Mouse (Mus musculus): Measurements from ENCODE around the gene Carmil1. TPM values are rescaled to one million over a fixed set of nuclear protein-coding genes. Genes with fewer than 3 reads are reported as not detected.

Carmil1 gene
- total and polyA plus RNA-seq, 3 experiments, result 0.15 to 1.2 TPM; not detected in 1

DNA sequence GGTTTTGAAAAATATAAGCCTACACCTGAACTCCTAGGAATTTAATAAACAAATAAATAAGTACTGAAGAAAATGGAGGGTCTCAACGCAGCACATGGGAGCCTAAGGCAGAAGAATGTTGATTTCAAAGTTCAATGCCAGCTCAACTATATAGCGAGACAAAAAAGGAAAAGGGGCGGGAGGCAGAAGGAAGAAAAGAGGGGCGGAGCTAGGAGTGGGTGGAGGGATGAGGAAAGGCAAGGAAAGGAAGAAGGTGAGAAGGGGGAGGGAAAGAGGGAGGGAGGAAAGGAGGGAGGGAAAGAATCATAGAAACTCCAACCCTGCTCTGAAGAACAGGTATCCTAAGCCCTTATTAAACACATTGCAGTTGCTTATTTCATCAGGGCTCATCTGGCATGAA is 119.5 kb downstream of the Carmil1 start:
- peak; percentile 17 for DNase-seq (ENCODE audit: low read depth, low spot score)
- H3K4me1 ChIP-seq (ENCODE audit: control insufficient read depth in 1 of 2, insufficient read depth in 2 of 2, low read length in 2 of 2), result peaks cover 6 to 11% of the 10 kb centered on the region in 2 experiments
- peaks cover 0 to 17% of the 10 kb centered on the region in 2 experiments; a peak in 2 of 4 replicates for H3K36me3 ChIP-seq (ENCODE audit: control insufficient read depth in 1 of 2, insufficient read depth in 2 of 2, low read length in 2 of 2)
- no peaks in the 10 kb centered on the region for H3K79me2 ChIP-seq (ENCODE audit: control insufficient read depth, insufficient read depth, low read length, poor library complexity)
- no peak overlapping the region for H3K27ac ChIP-seq (ENCODE audit: control insufficient read depth, low read depth, low read length)
- H3K27me3 ChIP-seq (ENCODE audit: control insufficient read depth in 1 of 2, insufficient read depth in 2 of 2, low read length in 2 of 2), result no peaks in the 10 kb centered on the region
- H3K9ac ChIP-seq (ENCODE audit: control insufficient read depth, low read depth, low read length, poor library complexity, severe bottlenecking), result no peak overlapping the region
- TF ChIP-seq NELFE (IDR thresholded peaks at IDR 0.05; ENCODE audit: low read depth, low read length) (no peak), GABPA (IDR thresholded peaks at IDR 0.05; ENCODE audit: low read depth, low read length) (no peak), ELF1 (IDR thresholded peaks at IDR 0.05; ENCODE audit: low read depth, low read length) (no peak), TBP (IDR thresholded peaks at IDR 0.05; ENCODE audit: low read depth, low read length) (no peak), EP300 (IDR thresholded peaks at IDR 0.05; ENCODE audit: low read depth in 1 of 2, low read length in 2 of 2) (no peak), POLR2A (IDR thresholded peaks at IDR 0.05; ENCODE audit: control insufficient read depth in 1 of 2, insufficient read depth in 1 of 2, low read depth in 1 of 2, low read length in 2 of 2, poor library complexity in 1 of 2) (no peak), MEF2A (IDR thresholded peaks at IDR 0.05; ENCODE audit: extremely low read depth, insufficient replicate concordance, low read depth, low read length, poor library complexity, severe bottlenecking) (no peak), CHD1 (IDR thresholded peaks at IDR 0.05; ENCODE audit: low read depth, low read length) (no peak)
- H3K4me3 ChIP-seq (ENCODE audit: control insufficient read depth in 1 of 2, insufficient read depth in 1 of 2, low read depth in 2 of 2, low read length in 2 of 2), result no peak overlapping the region
- H3K9me3 ChIP-seq (replicated peaks; ENCODE audit: insufficient read depth, low read length), result no peaks in the 10 kb centered on the region

- Histone ChIP-seq H3K27me3 (ENCODE audit: control insufficient read depth in 1 of 2, insufficient read depth in 2 of 2, low read length in 2 of 2) (no peaks in the 10 kb centered on the region), H3K9ac (ENCODE audit: control insufficient read depth, low read depth, low read length, poor library complexity, severe bottlenecking) (peak overlapping the region; percentile 47), H3K4me3 (ENCODE audit: control insufficient read depth in 1 of 2, insufficient read depth in 1 of 2, low read depth in 2 of 2, low read length in 2 of 2) (peak overlapping the region in 1 of 2 experiments; percentile 11; a peak in 1 of 4 replicates), H3K36me3 (ENCODE audit: control insufficient read depth in 1 of 2, insufficient read depth in 2 of 2, low read length in 2 of 2) (peaks cover 0 to 17% of the 10 kb centered on the region in 2 experiments; a peak in 2 of 4 replicates), H3K4me1 (ENCODE audit: control insufficient read depth in 1 of 2, insufficient read depth in 2 of 2, low read length in 2 of 2) (peaks cover 6 to 13% of the 10 kb centered on the region in 2 experiments), H3K27ac (ENCODE audit: control insufficient read depth, low read depth, low read length) (peak overlapping the region; percentile 94), H3K79me2 (ENCODE audit: control insufficient read depth, insufficient read depth, low read length, poor library complexity) (no peaks in the 10 kb centered on the region), H3K9me3 (replicated peaks; ENCODE audit: insufficient read depth, low read length) (no peaks in the 10 kb centered on the region)
- TF ChIP-seq ZMIZ1 (IDR thresholded peaks at IDR 0.05; ENCODE audit: low read depth, low read length) (no peak), RCOR1 (IDR thresholded peaks at IDR 0.05; ENCODE audit: low read depth, low read length) (no peak)
- DNase-seq (ENCODE audit: low read depth, low spot score), result no peak
These were observed 120.6 kb downstream of the Carmil1 start for GRCm38 (mm10) chr13:24159972-24160371.

DNA sequence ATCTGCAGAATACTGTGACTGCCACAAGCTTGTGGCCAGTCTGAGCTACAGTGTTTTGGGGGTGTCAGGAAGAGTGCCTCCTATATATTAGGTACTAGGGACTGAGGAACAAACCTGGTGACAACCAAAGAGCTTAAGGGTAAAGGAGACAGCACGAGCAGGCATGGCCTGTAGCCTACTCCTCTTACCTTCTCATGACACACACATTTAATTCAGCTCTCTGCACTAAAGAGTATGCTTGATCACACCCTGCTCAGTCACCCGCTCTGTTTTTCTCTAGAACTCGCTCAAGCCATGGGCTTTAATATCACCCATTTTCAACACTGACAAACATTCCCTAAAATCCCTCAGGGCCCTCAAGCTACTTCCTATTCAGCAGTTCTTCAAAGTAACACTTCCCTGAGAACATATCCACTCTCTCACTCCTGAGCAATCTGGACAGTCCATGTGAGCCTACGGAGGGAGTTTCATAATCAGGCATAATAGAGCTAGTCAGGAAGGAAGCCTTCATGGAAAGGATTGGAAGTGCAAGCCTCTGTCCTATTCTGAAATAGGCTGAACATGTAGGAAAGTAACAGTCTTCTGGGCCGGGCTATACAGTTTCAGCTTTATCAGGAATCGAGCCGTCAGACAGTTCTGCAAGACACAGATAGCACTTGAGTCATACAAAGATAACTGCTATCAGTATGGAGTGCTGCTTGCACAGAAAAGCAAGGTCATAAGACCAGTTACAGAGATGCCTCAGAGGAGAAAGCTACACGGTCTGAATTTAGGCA is 121.2 kb downstream of the Carmil1 start:
- H3K27me3 ChIP-seq (ENCODE audit: control insufficient read depth in 1 of 2, insufficient read depth in 2 of 2, low read length in 2 of 2), result no peaks in the 10 kb centered on the region
- H3K4me3 ChIP-seq (ENCODE audit: control insufficient read depth in 1 of 2, insufficient read depth in 1 of 2, low read depth in 2 of 2, low read length in 2 of 2), result no peak overlapping the region
- H3K9me3 ChIP-seq (replicated peaks; ENCODE audit: insufficient read depth, low read length), result no peaks in the 10 kb centered on the region
- H3K9ac ChIP-seq (ENCODE audit: control insufficient read depth, low read depth, low read length, poor library complexity, severe bottlenecking), result peak overlapping the region; percentile 34; the same call in 1 of the 2 replicates
- peaks cover 0 to 20% of the 10 kb centered on the region in 2 experiments; a peak in 2 of 4 replicates for H3K36me3 ChIP-seq (ENCODE audit: control insufficient read depth in 1 of 2, insufficient read depth in 2 of 2, low read length in 2 of 2)
- H3K4me1 ChIP-seq (ENCODE audit: control insufficient read depth in 1 of 2, insufficient read depth in 2 of 2, low read length in 2 of 2), result peaks cover 6 to 15% of the 10 kb centered on the region in 2 experiments
- peak overlapping the region; percentile 94 for H3K27ac ChIP-seq (ENCODE audit: control insufficient read depth, low read depth, low read length)
- no peaks in the 10 kb centered on the region for H3K79me2 ChIP-seq (ENCODE audit: control insufficient read depth, insufficient read depth, low read length, poor library complexity)
- DNase-seq (ENCODE audit: low read depth, low spot score), result peak; percentile 80
- TF ChIP-seq GATA1 (IDR thresholded peaks at IDR 0.05; ENCODE audit: low read depth, low read length) (peak; percentile 100), SIN3A (IDR thresholded peaks at IDR 0.05; ENCODE audit: low read length) (peak; percentile 80), ELF1 (IDR thresholded peaks at IDR 0.05; ENCODE audit: low read depth, low read length) (no peak), TAL1 (IDR thresholded peaks at IDR 0.05; ENCODE audit: low read length) (peak; percentile 93), TBP (IDR thresholded peaks at IDR 0.05; ENCODE audit: low read depth, low read length) (0 out of 2 replicates have a peak, but pooled peaks have one; percentile 37), CHD1 (IDR thresholded peaks at IDR 0.05; ENCODE audit: low read depth, low read length) (no peak), MAFK (IDR thresholded peaks at IDR 0.05; ENCODE audit: borderline replicate concordance, low read depth, low read length) (no peak), NELFE (IDR thresholded peaks at IDR 0.05; ENCODE audit: low read depth, low read length) (peak; percentile 32; the same call in 1 of the 2 replicates), RCOR1 (IDR thresholded peaks at IDR 0.05; ENCODE audit: low read depth, low read length) (peak; percentile 79), TCF12 (IDR thresholded peaks at IDR 0.05; ENCODE audit: low read depth, low read length) (peak; percentile 98), EP300 (IDR thresholded peaks at IDR 0.05; ENCODE audit: low read depth in 1 of 2, low read length in 2 of 2) (peak; percentile 98), UBTF (IDR thresholded peaks at IDR 0.05; ENCODE audit: borderline replicate concordance, insufficient read depth, low read depth, low read length) (no peak), MYC (IDR thresholded peaks at IDR 0.05; ENCODE audit: low read depth, low read length) (0 out of 2 replicates have a peak, but pooled peaks have one; percentile 35), ETS1 (IDR thresholded peaks at IDR 0.05; ENCODE audit: low read depth, low read length) (peak; percentile 90), USF1 (IDR thresholded peaks at IDR 0.05; ENCODE audit: low read depth, low read length) (no peak), ZNF384 (IDR thresholded peaks at IDR 0.05; ENCODE audit: low read depth, low read length) (no peak), MYB (IDR thresholded peaks at IDR 0.05; ENCODE audit: low read depth, low read length) (peak; percentile 79; the same call in 1 of the 2 replicates), POLR2AphosphoS2 (IDR thresholded peaks at IDR 0.05; ENCODE audit: low read length) (peak; percentile 43; the same call in 1 of the 2 replicates)

Measured in MEL (cell line).